Mouse (Mus musculus): ENCODE data around the gene Oog3. TPM values are rescaled to one million over a fixed set of nuclear protein-coding genes. Genes with fewer than 3 reads are reported as not detected.

The Oog3 gene
- not detected in 2 replicates for polyA plus RNA-seq (2016; fragmentation: Nextera tagmentation; extraction: Ambion mirVana)

- peaks cover 75% of the 10 kb centered on the region for H3K9me3 ChIP-seq (replicated peaks)
Observed at GRCm38 (mm10) chr4:144162563-144162962, at the start of gene Oog3. Oog3 (minus strand) TSS chr4:144162663.

GRCm38 (mm10) chr4:144190419-144190818 lies 28.0 kb upstream of the Oog3 start, which contains the start of gene Oog2:
Oog2 (plus strand) TSS chr4:144190719.
- H3K9ac ChIP-seq, result no peak within 1 kb of the TSS
- peaks cover 38% of the 10 kb centered on the region for H3K9me3 ChIP-seq (replicated peaks)
- H3K36me3 ChIP-seq, result no peaks in the 10 kb centered on the region
- no peak within 1 kb of the TSS for H3K4me2 ChIP-seq (replicated peaks)
- no peaks in the 10 kb centered on the region for H3K27me3 ChIP-seq
- 42% methylated on average over 1 of the region's 1 CpGs for WGBS
- no peak for ATAC-seq (ENCODE audit: low FRiP score)
- no peak within 1 kb of the TSS for H3K27ac ChIP-seq
- no peaks in the 10 kb centered on the region for H3K4me1 ChIP-seq
- H3K4me3 ChIP-seq, result no peak within 1 kb of the TSS

More at GRCm38 (mm10) chr4:144162563-144162962, at the start of gene Oog3:
- H3K4me2 ChIP-seq (replicated peaks), result no peak within 1 kb of the TSS
- H3K27ac ChIP-seq, result no peak within 1 kb of the TSS
- H3K4me1 ChIP-seq, result no peaks in the 10 kb centered on the region
- 71% methylated on average over 1 of the region's 1 CpGs for WGBS
- no peak within 1 kb of the TSS for H3K4me3 ChIP-seq
- H3K27me3 ChIP-seq, result no peaks in the 10 kb centered on the region
- H3K36me3 ChIP-seq, result no peaks in the 10 kb centered on the region
- no peak for ATAC-seq (ENCODE audit: low FRiP score)
- no peak within 1 kb of the TSS for H3K9ac ChIP-seq

Other genes starting within 250 kb of the Oog3 start
- not detected in 2 replicates for gene Pramef25, start 211.6 kb downstream of the Oog3 start, polyA plus RNA-seq (2016; fragmentation: Nextera tagmentation; extraction: Ambion mirVana)
- not detected in 2 replicates for gene Gm13101, start 195.7 kb downstream of the Oog3 start, polyA plus RNA-seq (2016; fragmentation: Nextera tagmentation; extraction: Ambion mirVana)
- not detected in 2 replicates for gene Pramef17, start 168.3 kb downstream of the Oog3 start, polyA plus RNA-seq (2016; fragmentation: Nextera tagmentation; extraction: Ambion mirVana)
- gene Pramel4, start 103.5 kb downstream of the Oog3 start, polyA plus RNA-seq (2016; fragmentation: Nextera tagmentation; extraction: Ambion mirVana), result not detected in 2 replicates
- not detected in 2 replicates for gene Gm13102, start 56.2 kb downstream of the Oog3 start, polyA plus RNA-seq (2016; fragmentation: Nextera tagmentation; extraction: Ambion mirVana)
- not detected in 2 replicates for gene Oog2, start 28.1 kb upstream of the Oog3 start, polyA plus RNA-seq (2016; fragmentation: Nextera tagmentation; extraction: Ambion mirVana)
- not detected in 2 replicates for gene C87977, start 50.7 kb upstream of the Oog3 start, polyA plus RNA-seq (2016; fragmentation: Nextera tagmentation; extraction: Ambion mirVana)
- gene Pramel5, start 117.8 kb upstream of the Oog3 start, polyA plus RNA-seq (2016; fragmentation: Nextera tagmentation; extraction: Ambion mirVana), result not detected in 2 replicates
- gene Gm13128, start 167.6 kb upstream of the Oog3 start, polyA plus RNA-seq (2016; fragmentation: Nextera tagmentation; extraction: Ambion mirVana), result not detected in 2 replicates
- gene Gm13119, start 195.3 kb upstream of the Oog3 start, polyA plus RNA-seq (2016; fragmentation: Nextera tagmentation; extraction: Ambion mirVana), result not detected in 2 replicates
- not detected in 2 replicates for gene Pramef20, start 215.3 kb upstream of the Oog3 start, polyA plus RNA-seq (2016; fragmentation: Nextera tagmentation; extraction: Ambion mirVana)
- gene Pramef12, start 245.8 kb upstream of the Oog3 start, polyA plus RNA-seq (2016; fragmentation: Nextera tagmentation; extraction: Ambion mirVana), result 0.14 TPM in 1 of 2 replicates, not detected in the other